ENCODE assay signal across 14 mouse cellular contexts in genomic region chr2:29631020-29631419, GRCm38 (mm10).
"Had no signal": no experiment of that assay in that cellular context is flagged by ENCODE, and none has a peak within 500 bp of the region (broad histone marks: within the 10 kb centered on the region; RNA-seq: fewer than 3 reads in every experiment).

No protein-coding gene starts in this region.

- H3K27me3 ChIP-seq: neural tube, embryonic 13.5 days; stomach, embryonic 15.5 days had no signal

- H3K4me3 ChIP-seq: layer of hippocampus, adult 2 months; limb, embryonic 10.5 days; neural tube, embryonic 13.5 days; stomach, embryonic 15.5 days had no signal

- H3K27ac ChIP-seq: layer of hippocampus, adult 2 months; limb, embryonic 10.5 days; liver, embryonic 14.5 days; neural tube, embryonic 13.5 days; stomach, embryonic 15.5 days had no signal

- DNase-seq: kidney, adult 18-20 months; kidney, postnatal 10 days; kidney, postnatal 4 days; lung, embryonic 14.5 days; midbrain, embryonic 14.5 days; right cerebral cortex, adult 18-20 months; right cerebral cortex, postnatal 25 days; thymus, adult 2 months; thymus, postnatal 25 days had no signal

- H3K9ac ChIP-seq: liver, embryonic 14.5 days; lung, embryonic 14.5 days; neural tube, embryonic 13.5 days; stomach, embryonic 15.5 days had no signal

- H3K4me2 ChIP-seq: lung, embryonic 14.5 days; neural tube, embryonic 13.5 days; stomach, embryonic 15.5 days had no signal

- H3K9me3 ChIP-seq: limb, embryonic 10.5 days; neural tube, embryonic 13.5 days; stomach, embryonic 15.5 days had no signal

- H3K36me3 ChIP-seq: neural tube, embryonic 13.5 days; stomach, embryonic 15.5 days had no signal
